Mouse (Mus musculus): ENCODE data around the gene Ppp1r12a. TPM values are rescaled to one million over a fixed set of nuclear protein-coding genes. Genes with fewer than 3 reads are reported as not detected.
A peak's percentile ranks its signal among the peaks of the same experiment; 100 is the strongest.

The Ppp1r12a gene
- total and polyA plus RNA-seq, 3 experiments: 19.4 to 59.4 (median 58.3) TPM

DNA sequence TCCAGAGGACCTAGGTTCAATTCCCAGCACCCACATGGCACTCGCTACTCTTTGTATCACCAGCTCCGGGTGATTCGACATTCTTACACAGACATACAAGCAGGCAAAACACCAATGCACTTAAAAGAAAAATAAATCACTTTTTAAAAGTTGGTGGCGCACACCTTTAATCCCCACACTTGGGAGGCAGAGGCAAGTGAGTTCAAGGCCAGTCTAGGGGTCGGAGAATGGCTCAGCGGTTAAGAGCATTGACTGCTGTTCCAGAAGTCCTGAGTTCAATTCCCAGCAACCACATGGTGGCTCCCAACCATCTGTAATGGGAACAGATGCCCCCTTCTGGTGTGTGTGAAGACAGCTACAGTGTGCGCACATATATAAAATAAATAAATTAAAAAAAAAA, 153.2 kb downstream of the Ppp1r12a start:
- intact Hi-C loops (cut with DNase I): no loop called here
- H3K4me3 ChIP-seq: no peak overlapping the region
- no peaks in the 10 kb centered on the region for H3K36me3 ChIP-seq (ENCODE audit: control insufficient read depth, insufficient read depth, low read length)
- 94% methylated on average over 7 of the region's 7 CpGs for WGBS
- no peak overlapping the region for H3K27ac ChIP-seq
- no peaks in the 10 kb centered on the region for H3K27me3 ChIP-seq (ENCODE audit: control insufficient read depth, insufficient read depth, low read length)
- no peak for TF ChIP-seq POLR2A (IDR thresholded peaks at IDR 0.05; ENCODE audit: insufficient read depth, low read depth, low read length)
- no peak for TF ChIP-seq CTCF (IDR thresholded peaks at IDR 0.05)
- TF ChIP-seq EP300 (IDR thresholded peaks at IDR 0.05; ENCODE audit: insufficient read depth, low read depth, low read length): no peak
- no peaks in the 10 kb centered on the region for H3K79me2 ChIP-seq (replicated peaks; ENCODE audit: control insufficient read depth, insufficient read depth, low read length)
- no peaks in the 10 kb centered on the region for H3K4me1 ChIP-seq (ENCODE audit: control insufficient read depth, insufficient read depth, low read length)
- no peak overlapping the region for H3K9ac ChIP-seq (ENCODE audit: low read depth, low read length)
- DNase-seq: no peak

DNA sequence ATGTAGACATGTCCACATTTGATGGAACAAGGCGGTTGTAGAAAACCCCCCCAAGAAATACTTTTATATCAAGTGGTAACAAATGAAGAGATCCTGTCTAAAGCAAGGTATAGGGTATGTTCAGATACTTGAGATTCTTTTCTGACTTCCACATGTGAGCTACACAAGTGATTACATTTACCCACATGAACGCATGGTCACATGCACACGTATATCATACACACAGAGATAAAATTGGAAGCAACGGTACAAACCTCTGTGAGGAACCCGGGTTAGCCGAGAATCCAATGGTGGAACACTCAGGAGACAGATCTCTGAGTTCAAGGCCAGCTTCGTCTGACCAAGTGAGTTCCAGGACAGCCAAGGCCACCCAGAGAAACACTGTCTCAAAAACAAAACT, 166.4 kb downstream of the Ppp1r12a start:
- WGBS: 85% methylated on average over 7 of the region's 7 CpGs
- no peaks in the 10 kb centered on the region for H3K4me1 ChIP-seq (ENCODE audit: control insufficient read depth, insufficient read depth, low read length)
- H3K27ac ChIP-seq: no peak overlapping the region
- H3K27me3 ChIP-seq (ENCODE audit: control insufficient read depth, insufficient read depth, low read length): no peaks in the 10 kb centered on the region
- no peaks in the 10 kb centered on the region for H3K79me2 ChIP-seq (replicated peaks; ENCODE audit: control insufficient read depth, insufficient read depth, low read length)
- no peak overlapping the region for H3K9ac ChIP-seq (ENCODE audit: low read depth, low read length)
- intact Hi-C loops (cut with DNase I): no loop called here
- DNase-seq: no peak
- TF ChIP-seq POLR2A (IDR thresholded peaks at IDR 0.05; ENCODE audit: insufficient read depth, low read depth, low read length) (no peak), EP300 (IDR thresholded peaks at IDR 0.05; ENCODE audit: insufficient read depth, low read depth, low read length) (no peak), CTCF (IDR thresholded peaks at IDR 0.05) (no peak)
- H3K4me3 ChIP-seq: no peak overlapping the region
- H3K36me3 ChIP-seq (ENCODE audit: control insufficient read depth, insufficient read depth, low read length): no peaks in the 10 kb centered on the region

DNA sequence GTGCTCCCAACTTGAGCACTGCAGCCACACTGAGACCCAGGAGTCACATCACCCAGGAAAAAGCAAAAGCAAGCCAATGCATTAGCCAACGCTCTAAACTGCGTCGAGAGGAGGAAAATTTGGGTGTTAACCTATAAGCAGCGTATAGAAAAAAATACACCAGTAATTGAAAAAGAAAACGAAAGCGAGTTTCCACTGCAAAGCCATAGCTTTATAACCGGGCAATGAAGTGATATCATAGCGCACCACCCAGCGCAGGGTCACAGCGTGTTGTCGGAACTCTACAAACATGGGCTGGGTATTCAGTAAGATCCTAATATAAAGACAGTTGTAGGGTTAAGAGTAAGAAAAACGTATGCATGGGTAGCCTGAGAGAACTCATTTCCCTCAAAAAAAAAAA, 167.0 kb downstream of the Ppp1r12a start:
- H3K79me2 ChIP-seq (replicated peaks; ENCODE audit: control insufficient read depth, insufficient read depth, low read length): no peaks in the 10 kb centered on the region
- TF ChIP-seq CTCF (IDR thresholded peaks at IDR 0.05) (no peak), POLR2A (IDR thresholded peaks at IDR 0.05; ENCODE audit: insufficient read depth, low read depth, low read length) (no peak), EP300 (IDR thresholded peaks at IDR 0.05; ENCODE audit: insufficient read depth, low read depth, low read length) (no peak)
- H3K4me1 ChIP-seq (ENCODE audit: control insufficient read depth, insufficient read depth, low read length): no peaks in the 10 kb centered on the region
- H3K27me3 ChIP-seq (ENCODE audit: control insufficient read depth, insufficient read depth, low read length): no peaks in the 10 kb centered on the region
- DNase-seq: no peak
- WGBS: 91% methylated on average over 12 of the region's 12 CpGs
- no peak overlapping the region for H3K9ac ChIP-seq (ENCODE audit: low read depth, low read length)
- no peaks in the 10 kb centered on the region for H3K36me3 ChIP-seq (ENCODE audit: control insufficient read depth, insufficient read depth, low read length)
- H3K27ac ChIP-seq: no peak overlapping the region
- intact Hi-C loops (cut with DNase I): no loop called here
- no peak overlapping the region for H3K4me3 ChIP-seq

DNA sequence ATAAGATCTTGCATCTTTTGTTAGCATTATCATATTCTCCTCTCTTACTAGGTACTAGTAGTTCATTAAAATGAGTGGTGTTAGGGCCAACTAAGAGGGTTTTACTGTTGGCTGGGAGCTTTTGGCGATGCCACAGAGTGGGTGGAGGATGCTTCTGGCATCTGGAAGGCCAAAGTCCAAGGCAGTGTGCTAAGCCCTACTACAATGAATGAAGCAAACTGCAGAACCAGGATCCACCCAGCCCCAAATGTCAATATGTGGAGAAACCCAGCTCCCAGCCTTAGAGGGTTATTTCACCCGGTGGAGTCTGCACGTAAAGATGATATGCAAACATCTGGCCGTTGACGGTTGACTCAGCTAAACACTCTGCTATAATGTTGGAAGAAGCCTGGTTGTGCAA, 167.8 kb downstream of the Ppp1r12a start:
- intact Hi-C loops (cut with DNase I): no loop called here
- 80% methylated on average over 5 of the region's 5 CpGs for WGBS
- no peaks in the 10 kb centered on the region for H3K36me3 ChIP-seq (ENCODE audit: control insufficient read depth, insufficient read depth, low read length)

DNA sequence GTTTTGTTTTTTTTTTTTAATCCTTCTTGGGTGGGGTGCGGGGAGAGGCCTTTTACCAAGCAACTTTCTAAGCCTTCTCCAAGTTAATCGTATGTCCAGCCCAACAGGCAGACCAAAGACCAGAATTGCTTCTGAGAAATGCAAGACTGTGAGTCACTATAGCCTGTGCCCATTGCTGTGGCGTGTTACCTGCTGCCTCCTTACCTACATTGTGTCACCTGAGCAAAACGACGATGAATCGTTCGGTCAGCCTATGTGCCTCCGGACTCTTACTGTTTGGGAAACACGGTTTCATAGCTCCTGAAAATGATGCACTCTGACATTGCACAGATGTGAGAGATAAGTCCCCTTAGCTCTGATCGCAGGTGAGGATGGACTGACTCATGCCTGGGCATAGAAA, 169.0 kb downstream of the Ppp1r12a start:
- intact Hi-C loops (cut with DNase I): no loop called here
- Histone ChIP-seq H3K4me1 (ENCODE audit: control insufficient read depth, insufficient read depth, low read length) (no peaks in the 10 kb centered on the region), H3K9ac (ENCODE audit: low read depth, low read length) (no peak overlapping the region), H3K4me3 (no peak overlapping the region), H3K27ac (no peak overlapping the region), H3K79me2 (replicated peaks; ENCODE audit: control insufficient read depth, insufficient read depth, low read length) (no peaks in the 10 kb centered on the region), H3K36me3 (ENCODE audit: control insufficient read depth, insufficient read depth, low read length) (no peaks in the 10 kb centered on the region), H3K27me3 (ENCODE audit: control insufficient read depth, insufficient read depth, low read length) (no peaks in the 10 kb centered on the region)
- WGBS: 24% methylated on average over 10 of the region's 10 CpGs
- no peak for DNase-seq
- TF ChIP-seq EP300 (IDR thresholded peaks at IDR 0.05; ENCODE audit: insufficient read depth, low read depth, low read length): no peak
- no peak for TF ChIP-seq POLR2A (IDR thresholded peaks at IDR 0.05; ENCODE audit: insufficient read depth, low read depth, low read length)
- TF ChIP-seq CTCF (IDR thresholded peaks at IDR 0.05): no peak

More for the DNA sequence above, 167.8 kb downstream of the Ppp1r12a start:
- no peak overlapping the region for H3K27ac ChIP-seq
- no peak overlapping the region for H3K4me3 ChIP-seq
- no peak for DNase-seq
- no peaks in the 10 kb centered on the region for H3K27me3 ChIP-seq (ENCODE audit: control insufficient read depth, insufficient read depth, low read length)
- H3K9ac ChIP-seq (ENCODE audit: low read depth, low read length): no peak overlapping the region
- no peaks in the 10 kb centered on the region for H3K79me2 ChIP-seq (replicated peaks; ENCODE audit: control insufficient read depth, insufficient read depth, low read length)
- no peaks in the 10 kb centered on the region for H3K4me1 ChIP-seq (ENCODE audit: control insufficient read depth, insufficient read depth, low read length)
- TF ChIP-seq POLR2A (IDR thresholded peaks at IDR 0.05; ENCODE audit: insufficient read depth, low read depth, low read length) (no peak), CTCF (IDR thresholded peaks at IDR 0.05) (no peak), EP300 (IDR thresholded peaks at IDR 0.05; ENCODE audit: insufficient read depth, low read depth, low read length) (no peak)

DNA sequence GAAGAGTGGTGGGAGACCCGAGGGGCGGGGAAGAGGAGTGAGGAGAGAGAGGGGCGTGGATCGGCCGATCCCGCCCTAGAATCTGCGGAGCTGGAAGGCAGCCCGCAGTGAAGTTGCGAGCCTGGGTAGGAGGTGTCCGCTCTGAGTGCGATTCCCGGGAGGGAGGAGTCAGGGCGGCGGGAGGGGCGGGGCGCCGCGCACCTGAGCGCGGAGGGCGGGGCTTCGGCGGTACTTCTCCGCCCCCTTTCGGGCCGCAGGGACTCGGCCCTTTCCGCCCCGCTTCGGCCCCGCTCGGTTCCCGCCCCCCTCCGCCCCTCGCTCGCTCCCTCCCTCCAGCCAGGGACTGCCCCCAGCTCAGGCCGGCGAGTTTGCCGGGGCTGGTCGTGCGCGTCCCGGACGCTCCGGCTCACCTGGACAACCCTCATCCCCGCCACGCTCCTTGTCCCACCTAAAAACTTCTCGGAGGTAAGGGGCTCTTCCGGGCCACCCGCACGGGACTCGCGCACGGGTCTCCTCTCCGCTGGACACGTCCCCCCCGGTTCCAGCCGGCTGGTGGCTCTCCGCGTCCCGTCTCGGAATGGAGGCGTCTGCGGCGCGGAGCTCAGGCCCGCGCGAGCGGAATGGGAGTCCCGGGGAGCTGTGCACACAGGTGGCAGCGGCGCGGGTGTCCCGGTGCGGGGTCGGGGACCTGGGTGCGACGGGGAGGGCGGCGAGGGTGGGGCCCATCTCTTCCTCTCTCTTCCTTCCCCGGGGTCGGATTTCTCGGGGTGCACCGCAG, 170.0 kb downstream of the Ppp1r12a start, which contains the start of gene Pawr:
Gene Pawr (plus strand): TSS at position 338 of the 778 bp plus-strand sequence.
- H3K27me3 ChIP-seq (ENCODE audit: control insufficient read depth, insufficient read depth, low read length): no peaks in the 10 kb centered on the region
- H3K27ac ChIP-seq: peak within 1 kb of the TSS; percentile 57
- TF ChIP-seq CTCF (IDR thresholded peaks at IDR 0.05): no peak
- TF ChIP-seq POLR2A (IDR thresholded peaks at IDR 0.05; ENCODE audit: insufficient read depth, low read depth, low read length): peak; percentile 27; the same call in 1 of the 2 replicates
- no peak for TF ChIP-seq EP300 (IDR thresholded peaks at IDR 0.05; ENCODE audit: insufficient read depth, low read depth, low read length)
- intact Hi-C loops (cut with DNase I): loop anchor here (2.0 kb wide), 1 partner anchor 115 kb away; no protein-coding TSS in a partner anchor
- peak within 1 kb of the TSS; percentile 83 for H3K9ac ChIP-seq (ENCODE audit: low read depth, low read length)
- H3K4me1 ChIP-seq (ENCODE audit: control insufficient read depth, insufficient read depth, low read length): peaks cover 2% of the 10 kb centered on the region
- DNase-seq: peak; percentile 74 to 76
- H3K4me3 ChIP-seq: peak within 1 kb of the TSS; percentile 82
- WGBS: under 1% methylated on average over 71 of the region's 85 CpGs
- no peaks in the 10 kb centered on the region for H3K36me3 ChIP-seq (ENCODE audit: control insufficient read depth, insufficient read depth, low read length)
- H3K79me2 ChIP-seq (replicated peaks; ENCODE audit: control insufficient read depth, insufficient read depth, low read length): no peaks in the 10 kb centered on the region
